Mouse (Mus musculus): Measurements from ENCODE around the gene Nudt5.

GRCm38 (mm10) chr2:5824685-5825084 lies 20.1 kb upstream of the Nudt5 start:
- TF ChIP-seq ZC3H11A (IDR thresholded peaks at IDR 0.05; ENCODE audit: borderline replicate concordance, low read depth, low read length) (no peak), HCFC1 (IDR thresholded peaks at IDR 0.05; ENCODE audit: borderline replicate concordance, insufficient read depth, low read length) (no peak), MAFK (IDR thresholded peaks at IDR 0.05; ENCODE audit: insufficient read depth, low read depth, low read length) (no peak)

Data from ES-E14 (cell line).